Mouse (Mus musculus) small intestine, adult 2 months (tissue): ENCODE data around the gene Lrrc15.

Experiments
- CTCF ChIP-seq: fragments of 200-500 bp; IDR thresholded peaks from 2 replicates; pipeline ENCODE4 v1.5.1; 2012; ENCODE audit warnings: low read depth, mild to moderate bottlenecking, control low read depth, inconsistent platforms, low read length, moderate library complexity, mixed read lengths; ENCODE audit not compliant: insufficient replicate concordance, insufficient read length; ENCODE audit errors: extremely low read depth
- POLR2A ChIP-seq: fragments of 200-500 bp; IDR thresholded peaks from 2 replicates; pipeline ENCODE4 v1.6.1; 2012; ENCODE audit warnings: low read depth, mild to moderate bottlenecking, control low read depth, inconsistent platforms, low read length, moderate library complexity

DNA sequence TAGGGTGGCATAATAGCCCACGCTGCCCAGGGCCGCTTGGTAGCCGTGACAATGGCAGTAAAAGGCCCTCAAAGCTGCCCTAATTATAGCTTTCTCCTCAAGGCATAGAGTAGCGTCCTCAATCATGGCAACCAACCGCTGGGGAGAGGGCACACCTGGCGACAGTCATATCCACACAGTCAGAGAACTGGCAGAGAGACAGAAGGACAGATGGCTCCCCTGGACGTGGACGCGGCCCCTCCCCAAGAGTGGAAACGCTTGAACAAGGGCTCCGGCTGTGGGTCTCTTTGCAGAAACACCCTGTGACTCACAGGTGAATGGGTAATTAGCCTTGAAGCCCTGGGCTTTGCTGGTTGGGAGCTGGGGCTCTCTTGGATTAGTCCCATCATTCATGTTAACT, 4.7 kb downstream of the Lrrc15 start:
- TF ChIP-seq CTCF (no peak), POLR2A (no peak)
